Mouse (Mus musculus): ENCODE data around the gene Gm9821.

Gene Gm9821

GRCm38 (mm10) chr2:91925442-91925841 lies 20.1 kb upstream of the Gm9821 start:
- intact Hi-C loops (cut with DNase I): no loop called here

- intact Hi-C loops (cut with DNase I): loop anchor here (2.0 kb wide), 1 partner anchor 148 kb away; no protein-coding TSS in a partner anchor
Measured at GRCm38 (mm10) chr2:91926949-91927348, 18.6 kb upstream of the Gm9821 start, which contains the start of gene Chrm4. Gene Chrm4, plus strand, starts transcription at chr2:91927249.

GRCm38 (mm10) chr2:91927826-91928533 lies 17.5 kb upstream of the Gm9821 start:
- intact Hi-C loops (cut with DNase I): loop anchor here (2.0 kb wide), 1 partner anchor 149 kb away; no protein-coding TSS in a partner anchor

- intact Hi-C loops (cut with DNase I): no loop called here
Measured at GRCm38 (mm10) chr2:91928534-91929350, 16.8 kb upstream of the Gm9821 start.

- intact Hi-C loops (cut with DNase I): no loop called here
Measured at GRCm38 (mm10) chr2:91929455-91929854, 16.0 kb upstream of the Gm9821 start.

- intact Hi-C loops (cut with DNase I): no loop called here
Measured at GRCm38 (mm10) chr2:91929936-91930335, 15.6 kb upstream of the Gm9821 start.

- intact Hi-C loops (cut with DNase I): no loop called here
Measured at GRCm38 (mm10) chr2:91930761-91931291, 14.7 kb upstream of the Gm9821 start.

- intact Hi-C loops (cut with DNase I): no loop called here
Measured at GRCm38 (mm10) chr2:91931328-91932159, 14.0 kb upstream of the Gm9821 start.

GRCm38 (mm10) chr2:91932160-91932711 lies 13.3 kb upstream of the Gm9821 start, which contains the start of gene Mdk:
Gene Mdk, minus strand, starts transcription at chr2:91932297.
- intact Hi-C loops (cut with DNase I): no loop called here

GRCm38 (mm10) chr2:91932737-91933350 lies 12.7 kb upstream of the Gm9821 start:
- intact Hi-C loops (cut with DNase I): no loop called here

- intact Hi-C loops (cut with DNase I): no loop called here
Measured at GRCm38 (mm10) chr2:91933471-91933870, 12.0 kb upstream of the Gm9821 start.

GRCm38 (mm10) chr2:91934016-91934415 lies 11.5 kb upstream of the Gm9821 start:
- intact Hi-C loops (cut with DNase I): no loop called here

- intact Hi-C loops (cut with DNase I): no loop called here
Measured at GRCm38 (mm10) chr2:91934826-91935525, 10.5 kb upstream of the Gm9821 start.

GRCm38 (mm10) chr2:91936154-91936553 lies 9.3 kb upstream of the Gm9821 start:
- intact Hi-C loops (cut with DNase I): no loop called here

- intact Hi-C loops (cut with DNase I): no loop called here
Measured at GRCm38 (mm10) chr2:91939303-91939935, 6.1 kb upstream of the Gm9821 start.

GRCm38 (mm10) chr2:91942356-91942755 lies 3.1 kb upstream of the Gm9821 start:
- intact Hi-C loops (cut with DNase I): loop anchor here (5.0 kb wide), 1 partner anchor 115 kb away; no protein-coding TSS in a partner anchor

- intact Hi-C loops (cut with DNase I): loop anchor here (2.0 to 5.0 kb wide), 2 partner anchors 42 to 113 kb away; no protein-coding TSS in a partner anchor
Measured at GRCm38 (mm10) chr2:91944170-91944950, 1.1 kb upstream of the Gm9821 start.

GRCm38 (mm10) chr2:91946836-91947235 lies 1.3 kb downstream of the Gm9821 start:
- intact Hi-C loops (cut with DNase I): no loop called here

Measured in adrenal gland (tissue).